Mouse (Mus musculus): ENCODE results near the gene Nf1. TPM values are rescaled to one million over a fixed set of nuclear protein-coding genes. Genes with fewer than 3 reads are reported as not detected.

Nf1 gene
- total and polyA plus RNA-seq, 2 experiments from 2014 or later = 7.3 to 83.0 TPM

- ATAC-seq (ENCODE audit: low FRiP score) = no peak
- no peaks in the 10 kb centered on the region for H3K4me1 ChIP-seq (ENCODE audit: insufficient read depth, low read length)
- DNase-seq (ENCODE audit: low spot score) = no peak
- H3K27ac ChIP-seq (ENCODE audit: low read depth, low read length) = no peak overlapping the region
- H3K4me3 ChIP-seq (ENCODE audit: low read depth, low read length) = no peak overlapping the region
- WGBS = 90% methylated on average over 4 of the region's 4 CpGs
- TF ChIP-seq CTCF (IDR thresholded peaks at IDR 0.05) = no peak
- H3K27me3 ChIP-seq (ENCODE audit: insufficient read depth, low read length) = no peaks in the 10 kb centered on the region
- peaks cover 18% of the 10 kb centered on the region for H3K36me3 ChIP-seq (ENCODE audit: insufficient read depth, low read length)
- H3K9ac ChIP-seq (replicated peaks; ENCODE audit: low read length, poor library complexity, severe bottlenecking) = no peak overlapping the region
- no peaks in the 10 kb centered on the region for H3K9me3 ChIP-seq (ENCODE audit: low read length)
- H3K4me2 ChIP-seq (ENCODE audit: low read depth, low read length, poor library complexity, severe bottlenecking) = no peak overlapping the region
These were observed 120.4 kb downstream of the Nf1 start for GRCm38 (mm10) chr11:79459846-79460245.

GRCm38 (mm10) chr11:79460756-79461450, 121.4 kb downstream of the Nf1 start:
- H3K4me2 ChIP-seq (ENCODE audit: low read depth, low read length, poor library complexity, severe bottlenecking) = no peak overlapping the region
- WGBS = 90% methylated on average over 3 of the region's 3 CpGs
- H3K9me3 ChIP-seq (ENCODE audit: low read length) = no peaks in the 10 kb centered on the region
- ATAC-seq (ENCODE audit: low FRiP score) = no peak
- no peaks in the 10 kb centered on the region for H3K27me3 ChIP-seq (ENCODE audit: insufficient read depth, low read length)
- H3K9ac ChIP-seq (replicated peaks; ENCODE audit: low read length, poor library complexity, severe bottlenecking) = no peak overlapping the region
- H3K4me1 ChIP-seq (ENCODE audit: insufficient read depth, low read length) = no peaks in the 10 kb centered on the region
- no peak overlapping the region for H3K27ac ChIP-seq (ENCODE audit: low read depth, low read length)
- peak; percentile 17 for DNase-seq (ENCODE audit: low spot score)
- H3K36me3 ChIP-seq (ENCODE audit: insufficient read depth, low read length) = peaks cover 22% of the 10 kb centered on the region
- no peak for TF ChIP-seq CTCF (IDR thresholded peaks at IDR 0.05)
- H3K4me3 ChIP-seq (ENCODE audit: low read depth, low read length) = no peak overlapping the region

- peaks cover 31% of the 10 kb centered on the region for H3K36me3 ChIP-seq (ENCODE audit: insufficient read depth, low read length)
- no peak overlapping the region for H3K27ac ChIP-seq (ENCODE audit: low read depth, low read length)
- H3K4me2 ChIP-seq (ENCODE audit: low read depth, low read length, poor library complexity, severe bottlenecking) = no peak overlapping the region
- ATAC-seq (ENCODE audit: low FRiP score) (no peak), DNase-seq (ENCODE audit: low spot score) (no peak)
- no peak for TF ChIP-seq CTCF (IDR thresholded peaks at IDR 0.05)
- WGBS = 70% methylated on average over 1 of the region's 1 CpGs
- no peaks in the 10 kb centered on the region for H3K4me1 ChIP-seq (ENCODE audit: insufficient read depth, low read length)
- no peak overlapping the region for H3K4me3 ChIP-seq (ENCODE audit: low read depth, low read length)
- no peak overlapping the region for H3K9ac ChIP-seq (replicated peaks; ENCODE audit: low read length, poor library complexity, severe bottlenecking)
- no peaks in the 10 kb centered on the region for H3K9me3 ChIP-seq (ENCODE audit: low read length)
- no peaks in the 10 kb centered on the region for H3K27me3 ChIP-seq (ENCODE audit: insufficient read depth, low read length)
These were observed 128.6 kb downstream of the Nf1 start for GRCm38 (mm10) chr11:79468097-79468496.

- WGBS = 90% methylated on average over 6 of the region's 6 CpGs
- Histone ChIP-seq H3K4me3 (ENCODE audit: low read depth, low read length) (no peak overlapping the region), H3K9ac (replicated peaks; ENCODE audit: low read length, poor library complexity, severe bottlenecking) (no peak overlapping the region), H3K4me2 (ENCODE audit: low read depth, low read length, poor library complexity, severe bottlenecking) (no peak overlapping the region), H3K4me1 (ENCODE audit: insufficient read depth, low read length) (no peaks in the 10 kb centered on the region), H3K27ac (ENCODE audit: low read depth, low read length) (no peak overlapping the region), H3K9me3 (ENCODE audit: low read length) (no peaks in the 10 kb centered on the region), H3K36me3 (ENCODE audit: insufficient read depth, low read length) (0 out of 2 replicates have a peak, but pooled peaks cover 5% of the 10 kb centered on the region), H3K27me3 (ENCODE audit: insufficient read depth, low read length) (no peaks in the 10 kb centered on the region)
- DNase-seq (ENCODE audit: low spot score) = no peak
- ATAC-seq (ENCODE audit: low FRiP score) = no peak
- no peak for TF ChIP-seq CTCF (IDR thresholded peaks at IDR 0.05)
These were observed 143.9 kb downstream of the Nf1 start for GRCm38 (mm10) chr11:79483392-79483791.

- 91% methylated on average over 7 of the region's 7 CpGs for WGBS
- no peak overlapping the region for H3K4me2 ChIP-seq (ENCODE audit: low read depth, low read length, poor library complexity, severe bottlenecking)
- no peaks in the 10 kb centered on the region for H3K27me3 ChIP-seq (ENCODE audit: insufficient read depth, low read length)
- H3K4me3 ChIP-seq (ENCODE audit: low read depth, low read length) = no peak overlapping the region
- H3K36me3 ChIP-seq (ENCODE audit: insufficient read depth, low read length) = peaks cover 5% of the 10 kb centered on the region; the same call in 1 of the 2 replicates
- H3K4me1 ChIP-seq (ENCODE audit: insufficient read depth, low read length) = no peaks in the 10 kb centered on the region
- ATAC-seq (ENCODE audit: low FRiP score) = no peak
- no peak overlapping the region for H3K9ac ChIP-seq (replicated peaks; ENCODE audit: low read length, poor library complexity, severe bottlenecking)
- no peaks in the 10 kb centered on the region for H3K9me3 ChIP-seq (ENCODE audit: low read length)
- no peak for DNase-seq (ENCODE audit: low spot score)
- no peak overlapping the region for H3K27ac ChIP-seq (ENCODE audit: low read depth, low read length)
- no peak for TF ChIP-seq CTCF (IDR thresholded peaks at IDR 0.05)
These were observed 144.5 kb downstream of the Nf1 start for GRCm38 (mm10) chr11:79483876-79484528.

GRCm38 (mm10) chr11:79484721-79485120, 145.2 kb downstream of the Nf1 start:
- TF ChIP-seq CTCF (IDR thresholded peaks at IDR 0.05) = no peak
- ATAC-seq (ENCODE audit: low FRiP score) (no peak), DNase-seq (ENCODE audit: low spot score) (no peak)
- Histone ChIP-seq H3K4me2 (ENCODE audit: low read depth, low read length, poor library complexity, severe bottlenecking) (no peak overlapping the region), H3K27me3 (ENCODE audit: insufficient read depth, low read length) (no peaks in the 10 kb centered on the region), H3K4me3 (ENCODE audit: low read depth, low read length) (no peak overlapping the region), H3K4me1 (ENCODE audit: insufficient read depth, low read length) (no peaks in the 10 kb centered on the region), H3K36me3 (ENCODE audit: insufficient read depth, low read length) (peaks cover 5% of the 10 kb centered on the region; the same call in 1 of the 2 replicates), H3K9ac (replicated peaks; ENCODE audit: low read length, poor library complexity, severe bottlenecking) (no peak overlapping the region), H3K9me3 (ENCODE audit: low read length) (no peaks in the 10 kb centered on the region), H3K27ac (ENCODE audit: low read depth, low read length) (no peak overlapping the region)

Data from midbrain, postnatal 0 days (tissue).